Mouse (Mus musculus): ENCODE results near the gene Clpx. TPM values are rescaled to one million over a fixed set of nuclear protein-coding genes. Genes with fewer than 3 reads are reported as not detected.
"Not testable (repeated sequence)": the region's sequence is repeated elsewhere in the genome, so short reads cannot be mapped to it uniquely, and the experiment has no call there.

The Clpx gene
- total RNA-seq, 2 experiments from 2014 or later = 46.9 to 65.0 TPM

DNA sequence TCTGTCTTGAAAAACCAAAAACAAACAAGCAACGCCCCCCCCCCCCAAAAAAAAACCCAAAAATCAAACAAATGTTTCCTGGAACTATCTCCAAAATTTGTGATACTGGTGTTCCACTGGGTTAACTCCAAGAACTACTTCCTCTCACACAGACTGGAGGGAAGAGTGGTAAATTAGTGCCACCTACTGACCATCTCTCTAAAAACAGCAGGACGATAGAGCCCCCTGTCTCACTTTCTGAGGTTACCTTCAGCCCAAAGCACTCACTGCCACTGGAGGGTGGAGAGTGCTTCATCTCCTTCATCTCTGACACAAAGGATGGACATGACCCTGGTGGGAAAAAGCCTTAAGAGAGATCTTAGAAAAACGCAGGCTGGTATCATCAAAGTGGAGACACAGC, 10.8 kb upstream of the Clpx start:
- DNase-seq = no peak
- intact Hi-C loops (cut with DNase I) = loop anchor here (5.0 kb wide), 1 partner anchor 146 kb away; no protein-coding TSS in a partner anchor

DNA sequence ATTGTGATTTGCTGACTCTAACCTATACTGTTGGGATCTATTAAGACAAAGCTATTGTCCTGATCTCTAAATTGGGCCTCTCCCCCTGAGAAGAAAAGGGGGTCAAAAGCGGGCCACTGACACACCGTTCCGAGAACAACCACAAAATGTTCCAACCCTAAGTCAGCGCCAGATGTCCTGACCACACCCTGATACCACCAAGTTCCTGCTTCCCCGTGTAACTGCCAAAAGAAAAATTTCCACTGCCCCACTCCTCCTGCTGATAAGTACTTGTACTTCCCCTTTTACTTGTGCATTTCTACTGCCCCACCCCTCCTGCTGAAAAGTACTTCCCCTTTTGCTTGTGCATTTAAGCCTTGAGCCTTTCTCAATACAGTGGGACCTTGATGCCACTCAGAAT, 5.8 kb upstream of the Clpx start:
- DNase-seq; intact Hi-C loops (cut with DNase I): not testable (repeated sequence)

DNA sequence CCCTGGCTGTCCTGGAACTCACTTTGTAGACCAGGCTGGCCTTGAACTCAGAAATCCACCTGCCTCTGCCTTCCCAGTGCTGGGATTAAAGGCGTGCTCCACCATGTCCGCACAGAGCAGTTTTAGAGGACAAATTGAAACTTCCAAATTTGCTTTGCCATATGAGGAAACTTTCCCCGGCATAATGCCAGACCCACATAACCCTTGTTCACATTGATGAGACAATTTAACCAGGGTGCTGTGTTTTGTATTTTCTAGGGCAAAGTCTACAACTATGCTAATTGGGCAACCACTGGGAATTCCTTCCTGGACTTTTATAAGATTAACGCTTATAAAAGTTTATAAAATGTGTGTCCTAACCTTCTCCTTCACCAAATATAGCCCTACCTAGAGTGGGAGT, 4.1 kb upstream of the Clpx start:
- no peak for DNase-seq
- intact Hi-C loops (cut with DNase I) = no loop called here

DNA sequence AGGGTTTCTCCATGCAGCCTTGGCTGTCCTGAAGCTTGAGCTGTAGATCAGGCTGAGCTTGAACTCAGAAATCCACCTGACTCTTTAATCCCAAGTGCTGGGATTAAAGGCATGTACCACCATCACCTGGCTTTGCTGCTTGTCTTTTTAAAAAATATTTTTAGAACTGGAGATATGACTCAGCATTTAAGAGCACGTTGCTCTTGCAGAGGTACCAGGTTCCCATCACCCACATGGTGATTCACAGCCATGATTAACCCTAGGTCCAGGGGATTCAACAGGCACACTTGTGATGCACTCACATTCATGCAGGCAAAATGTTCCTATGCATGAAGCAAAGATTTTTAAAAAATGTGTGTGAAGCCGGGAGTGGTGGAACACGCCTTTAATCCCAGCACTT, 1.6 kb upstream of the Clpx start:
- DNase-seq = no peak
- intact Hi-C loops (cut with DNase I) = no loop called here

DNA sequence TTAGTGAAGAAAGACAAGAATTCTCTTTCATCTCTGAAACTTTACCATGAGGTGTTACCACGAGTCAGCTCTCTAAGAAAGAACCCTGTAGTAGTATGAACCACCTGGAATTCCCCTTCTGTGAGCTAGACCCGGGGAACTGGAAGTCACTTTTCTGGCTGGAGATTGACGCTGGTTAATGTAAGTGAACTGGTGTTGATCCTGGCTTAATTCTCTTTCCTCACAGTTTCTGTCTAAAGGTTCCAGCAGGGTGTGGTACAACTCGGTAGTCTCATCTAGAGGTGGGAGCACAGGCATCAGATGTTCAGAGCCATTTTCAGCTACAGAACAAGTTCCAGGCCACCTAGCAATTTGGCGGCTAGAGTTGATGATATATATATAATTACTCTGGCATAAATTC, 941 bp upstream of the Clpx start:
- no peak for DNase-seq
- intact Hi-C loops (cut with DNase I) = no loop called here

DNA sequence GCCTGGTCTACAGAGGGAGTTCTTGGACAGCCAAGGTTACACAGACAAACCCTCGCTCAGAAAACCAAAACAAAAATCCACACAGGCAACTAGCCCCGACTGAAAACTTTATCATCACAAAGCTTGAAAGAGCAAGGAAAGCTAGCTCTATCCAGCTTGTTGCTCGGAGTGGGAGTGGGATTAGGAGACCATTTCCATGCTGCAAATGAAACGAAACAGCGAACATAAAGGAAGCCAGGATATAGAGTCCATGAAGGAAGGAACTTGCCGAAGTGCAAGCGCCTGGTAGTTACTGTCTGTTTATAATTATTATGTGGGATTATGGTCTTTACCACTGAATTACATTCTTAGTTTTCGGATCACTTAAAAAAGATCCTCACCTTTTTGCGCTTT, 484 bp upstream of the Clpx start:
- DNase-seq = no peak
- intact Hi-C loops (cut with DNase I) = no loop called here

DNA sequence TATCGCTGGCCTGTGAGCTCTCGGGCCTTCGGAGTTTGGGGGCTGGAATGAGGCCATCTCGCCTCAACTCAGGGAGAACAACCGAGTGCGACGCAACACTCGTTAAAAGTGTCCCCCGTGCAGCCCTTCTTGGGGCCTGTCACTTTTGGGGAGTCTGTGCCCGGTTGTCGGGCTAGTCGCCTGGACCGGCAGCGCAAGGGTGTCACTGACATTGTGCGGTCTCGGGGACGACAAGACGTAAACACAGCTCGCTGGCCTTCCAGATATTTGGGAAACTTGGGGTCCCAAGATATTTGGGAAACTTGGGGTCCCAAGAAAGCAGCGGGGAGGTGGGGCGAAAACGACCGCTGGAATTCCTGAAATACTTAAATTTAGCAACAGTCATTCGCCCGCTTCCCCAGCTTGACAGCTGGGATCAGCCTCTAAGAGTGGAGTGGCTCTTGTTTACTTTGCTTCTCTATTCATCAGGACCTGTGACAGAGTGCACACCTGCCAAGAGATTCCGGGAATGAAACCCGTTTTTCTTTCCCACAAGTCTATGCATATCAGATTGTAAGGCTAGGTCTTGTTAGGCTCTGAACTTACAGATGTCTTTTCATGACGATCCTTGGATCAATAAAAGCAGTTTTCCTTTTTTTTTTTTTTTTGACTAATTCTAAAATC, 787 bp downstream of the Clpx start:
- DNase-seq = no peak
- intact Hi-C loops (cut with DNase I) = no loop called here

DNA sequence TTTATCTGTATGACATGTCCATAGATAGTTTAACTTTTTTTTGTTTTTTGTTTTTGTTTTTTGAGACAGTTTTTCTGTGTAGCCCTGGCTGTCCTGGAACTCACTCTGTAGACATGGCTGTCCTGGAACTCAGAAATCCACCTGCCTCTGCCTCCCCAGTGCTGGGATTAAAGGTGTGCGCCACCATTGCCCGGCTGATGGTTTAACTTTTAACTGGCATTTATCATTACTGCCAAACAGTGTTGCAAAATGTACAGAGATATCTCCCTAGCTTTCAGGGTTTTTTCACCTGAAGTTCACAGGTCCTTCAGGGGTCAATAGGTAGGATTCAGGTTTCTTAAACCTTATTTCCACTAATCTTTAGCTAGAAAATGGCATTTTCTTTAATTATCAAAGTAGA, 3.0 kb downstream of the Clpx start:
- intact Hi-C loops (cut with DNase I) = no loop called here
- DNase-seq = no peak

DNA sequence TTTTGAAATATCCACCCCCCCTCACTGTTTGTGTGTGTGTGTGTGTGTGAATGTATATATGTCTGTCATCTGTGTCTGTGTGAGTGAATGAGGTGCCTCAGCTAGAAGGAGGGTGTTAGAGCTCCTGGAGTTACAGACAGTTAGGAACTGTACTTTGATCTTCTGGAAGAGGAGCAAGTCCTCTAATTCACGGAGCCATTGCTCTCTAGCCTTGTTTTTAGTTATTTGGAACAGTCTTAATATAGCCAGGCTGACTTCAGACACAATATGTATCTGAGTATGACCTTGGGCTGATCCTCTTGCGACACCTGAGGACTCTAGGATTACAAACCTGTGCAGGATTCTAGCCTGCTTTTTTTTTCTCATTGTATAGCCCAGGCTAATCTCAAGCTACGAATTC, 4.7 kb downstream of the Clpx start:
- DNase-seq = no peak
- intact Hi-C loops (cut with DNase I) = no loop called here

DNA sequence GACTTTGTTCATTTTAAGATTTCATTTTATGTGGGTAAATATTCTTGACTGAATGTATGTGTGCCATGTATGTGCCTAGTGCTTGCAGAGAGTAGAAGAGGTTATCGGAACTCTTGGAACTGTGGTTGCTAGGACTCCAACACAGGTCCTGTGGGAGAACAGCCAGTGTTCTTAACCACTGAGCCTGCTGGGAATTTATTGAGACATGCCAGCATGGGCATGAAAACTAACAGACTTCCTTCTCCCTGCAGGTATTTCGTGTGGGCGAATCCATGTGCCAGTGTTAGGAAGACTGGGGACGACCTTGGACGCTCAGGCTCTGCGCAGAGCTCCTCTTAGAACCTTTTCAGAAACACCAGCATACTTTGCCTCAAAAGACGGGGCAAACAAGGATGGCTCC, 5.6 kb downstream of the Clpx start:
- no peak for DNase-seq
- intact Hi-C loops (cut with DNase I) = no loop called here

DNA sequence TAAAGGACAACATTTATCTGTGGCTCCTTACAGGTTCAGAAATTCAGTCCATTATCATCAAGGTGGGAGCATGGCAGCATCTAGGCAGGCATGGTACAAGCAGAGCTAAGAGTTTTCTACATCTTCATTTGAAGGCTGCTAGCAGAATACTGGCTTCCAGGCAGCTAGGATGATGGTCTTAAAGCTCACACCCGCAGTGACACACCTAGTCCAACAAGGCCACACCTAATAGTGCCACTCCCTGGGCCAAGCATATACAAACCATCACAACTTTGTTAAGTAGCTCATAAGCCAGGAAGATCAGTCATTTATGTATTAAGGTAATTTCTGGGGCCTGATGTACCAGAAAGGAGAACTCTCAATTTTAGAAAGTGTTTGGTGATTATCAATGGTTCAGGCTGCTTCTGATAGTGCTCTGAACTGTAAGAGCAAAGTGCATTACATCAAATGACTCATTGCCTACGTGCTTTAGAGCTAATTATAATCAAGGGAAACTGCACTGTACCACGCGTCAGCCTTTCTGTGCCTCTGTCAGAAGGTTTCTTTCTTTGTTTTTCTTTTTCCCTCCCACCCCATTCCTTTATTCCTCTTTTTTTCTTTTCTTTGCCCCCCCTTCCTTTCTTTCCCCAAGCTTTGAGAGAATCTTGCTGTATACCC, 8.4 kb downstream of the Clpx start:
- DNase-seq = no peak
- intact Hi-C loops (cut with DNase I) = no loop called here

DNA sequence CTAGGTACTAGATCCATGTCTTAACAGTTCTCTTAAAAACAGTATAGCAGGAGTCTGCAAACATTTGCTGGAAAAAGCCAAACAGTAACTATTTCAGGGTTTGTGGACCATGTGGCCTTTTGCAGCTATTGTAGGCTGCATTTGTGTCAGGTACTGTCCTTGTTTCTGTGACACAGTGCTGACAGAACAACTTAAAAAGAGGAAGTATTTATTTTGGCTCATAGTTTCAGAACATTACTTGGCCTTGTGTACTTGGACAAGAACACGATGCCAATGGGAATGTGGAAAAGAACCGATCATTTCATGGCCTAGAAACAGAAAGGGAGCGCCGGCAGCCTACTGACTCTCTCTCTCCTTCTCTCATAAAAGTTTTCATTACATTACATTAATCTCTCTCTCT, 9.5 kb downstream of the Clpx start:
- intact Hi-C loops (cut with DNase I) = no loop called here
- DNase-seq = no peak

DNA sequence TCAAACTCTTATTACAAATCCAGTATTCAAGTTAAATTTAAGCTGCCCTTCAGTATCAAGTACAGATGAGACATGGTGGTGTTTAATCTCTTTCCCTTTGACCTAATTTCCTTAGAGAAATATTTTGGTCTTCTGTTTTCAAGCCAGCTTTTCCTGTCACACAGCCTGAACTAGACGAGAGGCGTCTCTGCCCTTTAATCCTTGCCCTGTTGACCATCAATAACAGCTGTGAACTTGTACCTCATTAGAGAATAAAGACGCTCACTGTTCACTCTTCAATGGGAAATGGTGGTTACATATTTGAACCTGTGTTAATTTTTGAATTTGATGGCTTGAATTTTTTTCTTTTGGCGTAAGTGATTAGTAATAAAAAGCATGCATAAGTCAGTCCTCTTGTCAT, 10.2 kb downstream of the Clpx start:
- intact Hi-C loops (cut with DNase I) = no loop called here
- DNase-seq = no peak

DNA sequence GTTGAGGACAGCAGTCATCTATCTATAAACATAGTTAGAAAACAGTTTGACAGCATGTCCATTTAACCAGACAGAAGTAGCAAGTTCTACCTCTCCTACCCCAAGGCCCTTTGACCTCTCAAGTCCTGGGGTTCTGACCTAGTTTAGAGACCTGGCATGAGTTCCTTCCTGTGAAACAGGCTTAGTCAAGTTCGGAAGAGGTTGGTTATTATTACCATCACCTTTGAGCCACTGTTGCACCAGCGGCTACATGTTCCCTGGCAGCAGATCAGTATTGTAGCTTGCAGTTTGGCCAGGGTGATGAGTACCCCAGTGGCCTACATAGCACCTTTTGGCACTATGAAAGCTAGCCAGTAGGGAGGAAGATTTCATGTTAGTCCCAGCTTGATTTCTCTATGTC, 12.6 kb downstream of the Clpx start:
- intact Hi-C loops (cut with DNase I) = no loop called here
- DNase-seq = no peak

DNA sequence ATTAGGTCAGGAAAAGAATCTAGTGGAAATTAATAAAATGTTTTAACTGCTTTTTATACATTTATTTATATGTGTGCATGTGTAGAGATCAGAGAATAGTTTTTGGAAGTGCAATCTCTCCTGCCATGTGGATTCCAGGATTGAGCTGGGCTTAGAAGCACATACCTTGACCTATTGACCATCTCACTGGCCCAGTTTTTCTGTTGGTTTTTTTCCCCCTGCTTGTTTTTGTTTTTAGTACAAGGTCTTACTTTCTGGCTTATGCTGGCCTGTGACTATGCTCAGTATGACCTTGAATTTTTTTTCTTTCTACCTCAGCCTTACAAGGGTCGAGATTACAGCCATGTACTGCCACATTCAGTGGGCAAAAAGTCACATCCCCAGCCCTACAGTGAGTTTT, 14.0 kb downstream of the Clpx start:
- DNase-seq = no peak
- intact Hi-C loops (cut with DNase I) = no loop called here

DNA sequence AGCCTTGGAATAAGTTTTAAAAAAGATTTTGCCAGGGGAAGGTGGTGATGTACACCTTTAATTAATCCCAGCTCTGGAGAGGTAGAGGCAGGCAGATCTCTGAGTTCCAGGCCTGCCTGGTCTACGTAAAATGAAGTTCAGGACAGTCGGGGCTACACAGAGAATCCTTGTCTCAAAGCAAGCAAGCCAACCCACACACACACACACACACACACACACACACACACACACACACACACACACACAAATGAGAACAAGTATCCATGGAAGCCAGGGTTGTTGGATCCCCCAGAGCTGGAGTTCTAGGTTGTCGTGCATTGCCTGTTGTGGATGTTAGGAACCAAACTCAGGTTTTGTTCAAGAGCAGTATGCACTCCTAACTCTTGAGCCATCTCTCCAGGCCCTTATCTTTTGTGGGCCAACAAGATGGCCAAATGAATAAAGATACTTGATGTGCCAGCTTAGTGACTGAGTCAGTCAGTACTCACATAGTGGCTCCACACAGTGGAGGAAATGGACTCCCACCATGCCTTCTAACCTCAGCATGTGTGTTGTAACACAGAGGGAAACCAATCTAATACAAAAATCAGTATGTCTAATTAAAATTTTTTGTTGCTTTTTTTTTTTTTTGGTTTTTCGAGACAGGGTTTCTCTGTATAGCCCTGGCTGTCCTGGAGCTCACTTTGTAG, 18.8 kb downstream of the Clpx start:
- no peak for DNase-seq
- intact Hi-C loops (cut with DNase I) = no loop called here

DNA sequence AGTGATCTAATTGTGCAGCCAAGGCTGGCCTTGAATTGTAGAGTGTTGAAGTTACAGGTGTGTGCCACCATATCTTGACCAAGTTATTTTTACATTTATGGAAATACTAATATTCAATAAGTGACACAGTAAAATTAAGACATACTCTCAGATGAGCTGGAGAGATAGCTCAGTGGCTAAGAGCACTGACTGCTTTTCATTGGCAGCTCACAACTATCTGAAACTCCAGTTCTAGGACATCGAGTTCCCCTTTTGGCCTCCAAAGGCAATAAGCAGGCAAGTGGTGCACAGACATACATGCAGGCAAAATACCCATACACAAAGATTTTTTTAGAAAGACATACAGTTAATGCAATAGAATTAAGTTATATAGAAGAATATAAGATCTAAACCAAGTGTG, 19.8 kb downstream of the Clpx start:
- intact Hi-C loops (cut with DNase I) = no loop called here
- DNase-seq = no peak

DNA sequence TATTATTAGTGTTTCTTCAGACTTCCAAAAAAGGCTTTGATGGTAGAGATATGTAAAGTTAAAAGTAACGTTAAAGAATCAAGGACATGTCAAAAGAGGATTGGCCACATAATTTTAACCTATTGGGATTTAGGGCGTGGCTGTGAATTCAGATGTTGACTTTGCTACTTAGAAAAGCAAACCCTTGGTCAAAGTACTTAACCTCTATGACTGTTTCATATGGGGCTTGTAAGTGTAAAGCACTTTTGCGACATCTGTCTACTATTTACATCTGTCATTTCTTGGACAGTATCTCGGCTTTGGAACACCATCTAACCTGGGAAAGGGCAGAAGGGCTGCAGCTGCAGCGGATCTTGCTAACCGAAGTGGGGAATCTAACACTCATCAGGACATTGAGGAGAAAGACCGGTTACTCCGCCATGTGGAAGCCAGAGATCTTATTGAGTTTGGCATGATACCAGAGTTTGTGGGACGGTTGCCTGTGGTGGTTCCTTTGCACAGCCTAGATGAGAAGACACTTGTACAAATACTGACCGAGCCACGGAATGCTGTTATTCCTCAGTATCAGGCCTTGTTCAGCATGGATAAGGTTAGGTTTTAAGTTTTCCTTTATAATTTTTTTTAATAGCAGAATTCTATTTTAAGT, 28.3 kb downstream of the Clpx start:
- no peak for DNase-seq

DNA sequence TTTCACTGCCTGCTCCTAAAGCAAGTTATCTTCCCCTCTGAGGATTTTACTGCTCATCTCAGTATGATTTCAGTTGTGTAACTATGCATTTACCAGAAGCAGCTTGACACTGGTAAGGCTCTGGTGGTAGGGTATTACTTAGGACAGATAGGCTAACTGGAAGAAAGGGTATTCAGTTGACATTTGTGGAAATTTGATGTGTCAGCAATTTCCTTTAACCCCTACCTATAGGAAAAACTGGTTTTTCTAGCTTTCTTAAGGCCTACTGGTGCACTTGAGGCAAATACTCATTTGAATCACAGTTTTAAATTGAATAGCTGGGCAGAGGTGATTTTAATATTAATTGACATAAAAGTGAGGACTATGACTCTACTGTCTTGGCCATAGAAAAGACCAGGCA, 31.9 kb downstream of the Clpx start:
- intact Hi-C loops (cut with DNase I) = no loop called here
- no peak for DNase-seq

More for the DNA sequence above, 28.3 kb downstream of the Clpx start:
- intact Hi-C loops (cut with DNase I) = no loop called here

DNA sequence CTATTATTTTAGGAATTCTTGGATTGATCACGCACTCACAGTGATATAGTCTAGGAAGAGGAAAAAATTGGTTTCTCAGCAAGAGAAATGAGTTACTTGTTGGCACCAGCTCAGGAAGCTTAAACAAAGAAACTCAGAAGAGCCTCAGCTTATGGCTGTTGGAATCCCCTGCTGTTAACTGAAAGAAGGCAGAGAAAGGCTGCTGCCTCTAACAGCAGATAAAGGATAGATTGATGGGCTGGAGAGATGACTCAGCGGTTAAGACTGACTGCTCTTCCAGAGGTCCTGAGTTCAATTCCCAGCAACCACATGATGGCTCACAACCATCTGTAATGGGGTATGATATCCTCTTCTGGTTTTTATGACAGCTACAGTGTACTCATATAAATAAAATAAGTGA, 33.3 kb downstream of the Clpx start:
- intact Hi-C loops (cut with DNase I) = no loop called here
- DNase-seq = no peak

DNA sequence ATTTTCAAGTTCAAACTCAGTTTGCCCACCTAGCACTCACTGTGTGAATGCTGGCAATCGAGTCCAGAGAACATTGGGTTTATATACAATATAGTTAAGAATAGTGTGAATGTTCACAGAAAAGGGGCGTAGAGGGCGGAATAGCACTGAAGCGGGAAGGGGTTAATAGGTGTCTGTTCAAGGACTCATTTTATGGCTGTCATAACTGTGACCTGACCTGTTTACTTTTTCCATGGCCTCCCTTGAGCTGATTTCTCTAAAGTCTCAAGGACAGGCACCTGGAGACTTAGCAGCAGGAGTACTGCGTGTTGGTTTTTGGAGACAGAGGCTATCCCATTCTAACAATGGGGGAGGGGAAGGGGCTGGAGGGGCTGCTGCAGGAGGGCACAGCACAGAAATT, 39.9 kb downstream of the Clpx start:
- DNase-seq = no peak
- intact Hi-C loops (cut with DNase I) = no loop called here

DNA sequence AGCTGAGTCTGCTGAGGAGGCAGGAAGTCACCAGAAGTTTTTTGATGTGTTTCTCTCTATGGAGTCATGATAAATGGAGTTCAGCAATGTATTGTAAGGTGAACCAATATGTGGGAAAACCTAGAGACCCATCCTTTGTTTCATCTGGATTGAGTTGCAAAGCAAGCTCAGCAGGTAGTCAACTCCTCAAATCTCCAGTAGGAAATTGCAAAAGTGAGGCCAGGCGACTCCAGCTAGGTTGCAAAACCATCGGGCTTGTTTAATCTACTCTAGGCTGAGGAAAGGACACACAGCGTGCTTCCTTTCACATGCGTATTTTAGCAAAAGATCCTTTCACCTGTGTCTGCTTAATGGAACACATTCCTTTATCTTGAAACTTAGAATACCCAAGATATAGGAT, 45.1 kb downstream of the Clpx start:
- no peak for DNase-seq
- intact Hi-C loops (cut with DNase I) = no loop called here
